Mouse (Mus musculus): ENCODE measurements around the gene Gm49366.
"Not testable (repeated sequence)": the region's sequence is repeated elsewhere in the genome, so short reads cannot be mapped to it uniquely, and the experiment has no call there.

Gm49366 gene

GRCm38 (mm10) chr12:84032854-84033253, 5.9 kb upstream of the Gm49366 start:
- no peak for DNase-seq (ENCODE audit: low read depth, low spot score)

- not testable (repeated sequence) for DNase-seq (ENCODE audit: low read depth, low spot score)
Observed at GRCm38 (mm10) chr12:84033302-84033701, 5.4 kb upstream of the Gm49366 start.

- DNase-seq (ENCODE audit: low read depth, low spot score) = no peak
Observed at GRCm38 (mm10) chr12:84034108-84034507, 4.6 kb upstream of the Gm49366 start.

- not testable (repeated sequence) for DNase-seq (ENCODE audit: low read depth, low spot score)
Observed at GRCm38 (mm10) chr12:84038241-84038640, 494 bp upstream of the Gm49366 start, which contains the start of gene Acot4. Acot4 (plus strand) TSS chr12:84038379.

- DNase-seq (ENCODE audit: low read depth, low spot score) = no peak
Observed at GRCm38 (mm10) chr12:84042248-84042647, 3.5 kb downstream of the Gm49366 start.

- no peak for DNase-seq (ENCODE audit: low read depth, low spot score)
Observed at GRCm38 (mm10) chr12:84044045-84044444, 5.3 kb downstream of the Gm49366 start.

- no peak for DNase-seq (ENCODE audit: low read depth, low spot score)
Observed at GRCm38 (mm10) chr12:84046906-84047305, 8.2 kb downstream of the Gm49366 start.

GRCm38 (mm10) chr12:84050744-84051143, 12.0 kb downstream of the Gm49366 start:
- not testable (repeated sequence) for DNase-seq (ENCODE audit: low read depth, low spot score)

GRCm38 (mm10) chr12:84051937-84052474, 13.3 kb downstream of the Gm49366 start, which contains the start of gene Acot3:
Acot3 (plus strand) TSS chr12:84052144.
- no peak for DNase-seq (ENCODE audit: low read depth, low spot score)

- no peak for DNase-seq (ENCODE audit: low read depth, low spot score)
Observed at GRCm38 (mm10) chr12:84052609-84053008, 13.9 kb downstream of the Gm49366 start.

- DNase-seq (ENCODE audit: low read depth, low spot score) = no peak
Observed at GRCm38 (mm10) chr12:84053173-84053572, 14.4 kb downstream of the Gm49366 start.

GRCm38 (mm10) chr12:84053679-84054391, 15.1 kb downstream of the Gm49366 start:
- DNase-seq (ENCODE audit: low read depth, low spot score) = no peak

GRCm38 (mm10) chr12:84060946-84061345, 22.2 kb downstream of the Gm49366 start:
- DNase-seq (ENCODE audit: low read depth, low spot score) = peak; percentile 54

GRCm38 (mm10) chr12:84062336-84062735, 23.6 kb downstream of the Gm49366 start:
- DNase-seq (ENCODE audit: low read depth, low spot score) = no peak

- DNase-seq (ENCODE audit: low read depth, low spot score) = no peak
Observed at GRCm38 (mm10) chr12:84063228-84063627, 24.5 kb downstream of the Gm49366 start.

- DNase-seq (ENCODE audit: low read depth, low spot score) = no peak
Observed at GRCm38 (mm10) chr12:84063833-84064232, 25.1 kb downstream of the Gm49366 start.

GRCm38 (mm10) chr12:84064621-84065020, 25.9 kb downstream of the Gm49366 start:
- DNase-seq (ENCODE audit: low read depth, low spot score) = no peak

GRCm38 (mm10) chr12:84067752-84068151, 29.0 kb downstream of the Gm49366 start:
- DNase-seq (ENCODE audit: low read depth, low spot score) = no peak

- DNase-seq (ENCODE audit: low read depth, low spot score) = no peak
Observed at GRCm38 (mm10) chr12:84068296-84068695, 29.6 kb downstream of the Gm49366 start.

GRCm38 (mm10) chr12:84068986-84069385, 30.3 kb downstream of the Gm49366 start, which contains the start of gene Acot5:
Acot5 (plus strand) TSS chr12:84069325.
- DNase-seq (ENCODE audit: low read depth, low spot score) = no peak

GRCm38 (mm10) chr12:84069582-84069981, 30.8 kb downstream of the Gm49366 start:
- not testable (repeated sequence) for DNase-seq (ENCODE audit: low read depth, low spot score)

- DNase-seq (ENCODE audit: low read depth, low spot score) = no peak
Observed at GRCm38 (mm10) chr12:84071696-84072095, 33.0 kb downstream of the Gm49366 start.

- no peak for DNase-seq (ENCODE audit: low read depth, low spot score)
Observed at GRCm38 (mm10) chr12:84077371-84077990, 38.7 kb downstream of the Gm49366 start.
